Mouse (Mus musculus) gastrocnemius, postnatal 14 days (tissue): ENCODE results near the gene Itpka. TPM values are rescaled to one million over a fixed set of nuclear protein-coding genes. Genes with fewer than 3 reads are reported as not detected.

ENCODE experiments used
- total RNA-seq, 2 experiments: library from RNA; stranded (reverse); gene quantifications; 2 replicates each; pipeline ENCODE4 v1.2.3; 2021

The Itpka gene
- total RNA-seq, 2 experiments from 2014 or later, result 0.20 TPM; not detected in 1

Other genes with a start within 250 kb of the Itpka start
- under 1 TPM; 0.13 to 0.35 TPM for gene Exd1, start 194.7 kb upstream of the Itpka start, total RNA-seq
- gene Chp1, start 194.6 kb upstream of the Itpka start, total RNA-seq, result 10 to 100 TPM; 53.3 to 60.3 TPM
- gene Nusap1, start 124.0 kb upstream of the Itpka start, total RNA-seq, result 1 to 10 TPM; 3.1 TPM
- gene Oip5, start 123.9 kb upstream of the Itpka start, total RNA-seq, result 1 to 10 TPM in 1 of 2 experiments, under 1 TPM in 1; 0.82 to 1.2 TPM
- 10 to 100 TPM; 40.8 to 47.7 TPM for gene Ndufaf1, start 79.5 kb upstream of the Itpka start, total RNA-seq
- 10 to 100 TPM; 22.3 to 23.0 TPM for gene Rtf1, start 67.3 kb upstream of the Itpka start, total RNA-seq
- not detected for gene Ltk, start 18.1 kb downstream of the Itpka start, total RNA-seq
- 10 to 100 TPM; 12.7 to 12.9 TPM for gene Rpap1, start 45.2 kb downstream of the Itpka start, total RNA-seq
- 1 to 10 TPM; 1.8 to 3.6 TPM for gene Tyro3, start 55.4 kb downstream of the Itpka start, total RNA-seq
- gene Mga, start 154.9 kb downstream of the Itpka start, total RNA-seq, result 10 to 100 TPM; 30.3 to 33.9 TPM
- gene Mapkbp1, start 230.4 kb downstream of the Itpka start, total RNA-seq, result 1 to 10 TPM; 6.5 to 6.7 TPM